Mouse (Mus musculus): ENCODE measurements around the gene Sh3yl1.

Sh3yl1 gene

DNA sequence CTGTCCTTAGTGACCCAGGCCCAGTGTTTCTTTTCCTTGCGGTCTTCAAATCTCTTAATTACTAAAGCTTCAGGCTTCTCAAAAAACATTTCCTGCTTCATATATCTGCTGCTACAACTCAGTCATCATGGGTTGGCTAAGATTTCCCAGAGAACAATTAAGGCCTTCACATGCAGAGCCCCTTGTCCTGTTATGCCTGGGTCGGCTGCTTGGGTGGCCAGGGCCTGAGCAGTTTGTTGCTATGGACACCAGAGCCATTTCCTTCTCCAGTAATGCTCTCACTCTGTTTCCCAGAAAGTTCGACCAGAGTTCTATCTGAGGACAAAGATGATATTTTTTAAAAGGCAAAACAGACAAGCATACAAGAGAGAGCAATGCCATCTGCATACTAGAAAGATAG lies 32.7 kb downstream of the Sh3yl1 start:
- DNase-seq (ENCODE audit: low spot score) = no peak

- DNase-seq (ENCODE audit: low spot score) = no peak
Observed at GRCm38 (mm10) chr12:30970700-30971099, 59.2 kb downstream of the Sh3yl1 start.

GRCm38 (mm10) chr12:31003795-31004194 lies 92.3 kb downstream of the Sh3yl1 start:
- no peak for DNase-seq (ENCODE audit: low spot score)

DNA sequence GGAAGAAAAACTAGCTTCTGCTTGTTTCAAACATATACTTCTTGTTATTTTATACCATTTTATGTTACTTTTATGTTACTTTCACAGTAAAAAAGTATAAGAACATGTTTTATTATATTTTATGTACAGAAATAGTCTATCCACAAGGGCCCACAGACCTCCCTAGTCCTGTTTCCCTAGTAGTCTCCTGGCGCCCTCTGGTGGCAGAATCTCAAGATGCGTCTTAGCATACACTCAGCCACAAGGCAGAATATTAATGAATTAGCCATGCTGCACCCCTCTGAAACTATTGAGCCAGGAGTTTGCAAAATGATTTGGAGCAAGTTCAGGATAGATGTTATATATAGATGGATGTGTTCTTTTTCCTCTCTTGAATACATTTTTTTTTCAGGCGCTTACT lies 93.5 kb downstream of the Sh3yl1 start:
- peak; percentile 54 for DNase-seq (ENCODE audit: low spot score)

GRCm38 (mm10) chr12:31008171-31008570 lies 96.7 kb downstream of the Sh3yl1 start:
- no peak for DNase-seq (ENCODE audit: low spot score)

Measured in ovary, postnatal 10 days (tissue).